Mouse (Mus musculus): ENCODE measurements at regions not wholly inside any gene's neighbourhood (a gene's known extent, or its start where the extent isn't known, plus 50 kb on each side); places are given as distances from the start of the nearest gene placed in this dataset.

DNA sequence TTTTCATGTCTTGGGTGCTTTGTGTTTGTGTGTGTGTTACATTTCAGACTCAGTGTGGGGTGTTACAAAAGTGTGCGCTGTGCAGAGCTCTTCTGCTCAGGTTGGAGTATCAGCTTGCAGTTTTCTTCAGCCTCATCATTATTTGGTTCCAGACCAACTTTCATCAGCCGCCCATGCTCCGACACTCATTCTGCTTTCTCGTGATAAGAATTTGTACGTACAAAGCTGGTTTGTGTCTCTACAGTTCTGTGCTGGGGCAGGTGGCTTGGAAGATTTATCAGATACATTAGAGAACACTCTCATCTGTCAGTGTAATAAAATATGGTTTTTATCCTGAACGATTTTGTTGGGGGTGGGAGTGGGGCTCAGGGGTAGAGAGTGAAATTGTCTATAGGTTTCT is 332.8 kb upstream of the Tnp1 start:
- no peak for DNase-seq (ENCODE audit: low read depth, low spot score)

DNA sequence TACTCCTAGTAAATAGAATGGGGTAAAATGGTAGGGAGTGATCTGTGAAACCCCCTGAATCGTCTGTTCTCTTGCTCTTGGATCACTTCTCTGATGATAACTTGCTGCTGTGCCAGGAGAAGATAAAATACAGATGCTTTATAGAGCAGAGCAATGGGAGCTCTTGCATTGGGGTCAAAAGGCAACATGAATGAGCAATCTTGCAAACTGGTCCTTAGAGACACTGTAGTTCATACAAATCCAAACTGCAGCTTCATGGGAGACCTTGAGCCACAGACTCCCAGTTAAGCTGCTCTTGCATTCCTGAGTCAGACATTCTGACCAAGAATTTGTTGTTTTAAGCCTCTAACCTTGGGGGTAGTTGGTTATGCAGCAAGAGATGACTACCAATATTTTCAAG is 328.9 kb upstream of the Tnp1 start:
- DNase-seq (ENCODE audit: low read depth, low spot score), result no peak

GRCm38 (mm10) chr1:73341911-73342310 is 326.2 kb upstream of the Tnp1 start:
- DNase-seq (ENCODE audit: low read depth, low spot score), result no peak

GRCm38 (mm10) chr1:73337401-73337800 is 321.7 kb upstream of the Tnp1 start:
- no peak for DNase-seq (ENCODE audit: low read depth, low spot score)

DNA sequence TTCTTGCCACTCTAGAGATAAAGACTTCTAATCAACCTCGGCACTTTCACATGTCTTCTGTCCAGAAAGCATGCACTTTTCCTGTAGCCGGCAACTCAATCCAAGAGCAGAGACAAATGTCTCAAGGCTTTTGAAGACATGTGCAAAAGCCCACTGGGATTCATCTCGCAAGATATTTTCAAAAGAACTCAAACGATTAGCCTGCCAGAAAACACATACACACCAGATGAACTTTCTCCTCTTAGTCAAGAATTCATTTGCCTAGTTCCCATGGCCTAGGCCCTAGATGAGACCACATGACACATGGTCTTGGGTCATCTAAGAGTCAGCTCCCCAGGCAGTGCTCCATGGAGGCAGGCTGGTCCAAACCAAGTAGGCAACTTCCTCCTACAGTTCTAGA is 293.8 kb upstream of the Tnp1 start:
- no peak for DNase-seq (ENCODE audit: low read depth, low spot score)

- DNase-seq (ENCODE audit: low read depth, low spot score), result no peak
Measured at GRCm38 (mm10) chr1:73308420-73308819, 292.7 kb upstream of the Tnp1 start.

DNA sequence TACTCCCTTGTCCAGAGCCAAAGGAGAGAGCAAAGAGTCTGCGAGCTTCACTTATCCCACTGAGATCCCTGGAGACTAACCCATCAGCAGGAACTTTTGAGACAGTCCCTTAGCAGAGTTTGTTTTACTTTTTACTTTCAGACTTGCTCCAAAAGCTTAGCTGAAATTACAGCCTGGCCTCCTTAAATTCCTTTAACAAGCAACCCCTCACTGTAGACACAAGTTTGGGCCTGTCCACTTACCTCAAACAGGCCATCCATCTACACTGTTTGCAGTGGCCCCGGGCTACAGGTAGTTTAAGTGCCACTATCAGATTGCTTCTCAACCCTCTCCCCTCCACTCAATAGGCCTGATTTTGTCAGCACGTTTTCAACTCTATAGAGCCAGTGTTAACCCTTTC is 291.5 kb upstream of the Tnp1 start:
- DNase-seq (ENCODE audit: low read depth, low spot score), result no peak

DNA sequence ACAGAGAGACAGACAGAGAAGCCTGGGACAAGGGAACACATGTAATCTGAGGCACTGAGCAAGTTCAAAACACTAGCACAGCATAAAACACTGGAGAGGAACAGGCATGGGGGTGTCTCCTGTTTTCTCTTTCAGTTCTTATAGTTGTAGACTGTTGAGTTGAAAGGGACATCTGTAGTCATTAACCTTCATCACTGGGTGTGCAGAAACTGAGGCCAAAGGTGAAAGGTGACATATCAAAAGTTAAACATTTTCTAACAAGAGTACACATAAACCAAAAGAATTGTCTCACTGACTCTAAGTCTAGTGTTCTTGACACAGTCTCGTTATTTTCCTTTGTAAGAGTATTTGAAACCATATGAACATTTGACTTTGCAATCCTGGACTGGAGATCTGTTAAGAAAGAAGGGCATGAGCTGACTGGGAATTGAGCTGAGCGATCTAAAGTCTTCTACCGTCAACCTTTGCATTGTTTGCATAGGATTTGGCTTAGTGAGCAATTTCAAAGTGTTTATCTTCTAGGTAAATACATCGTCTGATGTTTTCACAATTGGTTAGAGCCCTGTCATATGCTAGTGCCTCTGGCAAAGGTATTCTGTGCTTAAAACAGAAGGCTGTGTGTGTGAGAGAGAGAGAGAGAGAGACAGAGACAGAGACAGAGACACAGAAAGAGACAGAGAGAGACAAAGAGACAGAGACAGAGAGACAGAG is 284.4 kb upstream of the Tnp1 start:
- no peak for DNase-seq (ENCODE audit: low read depth, low spot score)

DNA sequence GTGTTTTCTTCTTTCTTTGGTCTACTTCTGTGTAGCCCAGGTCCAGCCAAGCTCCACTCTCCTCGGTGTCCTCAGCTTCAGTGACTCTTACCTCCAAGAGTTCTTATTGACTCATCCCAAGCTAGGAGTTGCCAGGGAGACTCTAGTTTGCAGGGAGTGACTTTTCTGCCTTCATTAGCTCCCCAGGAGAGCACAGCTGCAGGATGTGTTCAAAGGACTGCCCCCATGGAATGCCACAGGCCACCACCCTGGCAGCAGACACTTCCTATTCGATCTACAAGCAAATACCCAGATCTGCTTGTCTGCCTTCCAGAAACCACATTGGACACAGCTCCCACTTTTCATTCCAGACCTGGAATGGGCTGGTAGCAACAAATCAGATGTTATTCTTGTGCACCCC is 269.6 kb upstream of the Tnp1 start:
- DNase-seq (ENCODE audit: low read depth, low spot score), result no peak

DNA sequence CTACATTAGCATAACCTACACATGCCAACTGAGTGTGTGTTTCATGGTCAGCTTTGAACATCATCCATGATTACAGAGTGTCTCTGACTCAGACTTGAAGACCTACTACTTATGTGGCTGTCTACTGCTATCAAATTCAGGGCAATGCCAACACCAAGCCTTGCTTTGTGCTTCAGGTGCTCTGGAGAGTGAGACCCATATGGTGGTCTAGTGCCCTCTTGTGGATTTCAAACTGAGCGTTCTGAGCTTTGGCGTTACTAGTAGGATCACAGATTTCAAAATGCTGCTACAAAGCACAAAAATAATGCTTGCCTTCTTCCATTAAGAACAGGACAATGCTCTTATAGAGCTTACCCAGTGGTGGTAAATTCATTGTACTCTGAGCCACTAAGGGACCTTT is 258.8 kb upstream of the Tnp1 start:
- peak; percentile 38 for DNase-seq (ENCODE audit: low read depth, low spot score)

GRCm38 (mm10) chr1:73270787-73271391 is 255.2 kb upstream of the Tnp1 start:
- DNase-seq (ENCODE audit: low read depth, low spot score), result no peak

GRCm38 (mm10) chr1:73269051-73269755 is 253.5 kb upstream of the Tnp1 start:
- DNase-seq (ENCODE audit: low read depth, low spot score), result no peak

- DNase-seq (ENCODE audit: low read depth, low spot score), result no peak
Measured at GRCm38 (mm10) chr1:73265009-73265408, 249.3 kb upstream of the Tnp1 start.

- no peak for DNase-seq (ENCODE audit: low read depth, low spot score)
Measured at GRCm38 (mm10) chr1:73264245-73264644, 248.5 kb upstream of the Tnp1 start.

DNA sequence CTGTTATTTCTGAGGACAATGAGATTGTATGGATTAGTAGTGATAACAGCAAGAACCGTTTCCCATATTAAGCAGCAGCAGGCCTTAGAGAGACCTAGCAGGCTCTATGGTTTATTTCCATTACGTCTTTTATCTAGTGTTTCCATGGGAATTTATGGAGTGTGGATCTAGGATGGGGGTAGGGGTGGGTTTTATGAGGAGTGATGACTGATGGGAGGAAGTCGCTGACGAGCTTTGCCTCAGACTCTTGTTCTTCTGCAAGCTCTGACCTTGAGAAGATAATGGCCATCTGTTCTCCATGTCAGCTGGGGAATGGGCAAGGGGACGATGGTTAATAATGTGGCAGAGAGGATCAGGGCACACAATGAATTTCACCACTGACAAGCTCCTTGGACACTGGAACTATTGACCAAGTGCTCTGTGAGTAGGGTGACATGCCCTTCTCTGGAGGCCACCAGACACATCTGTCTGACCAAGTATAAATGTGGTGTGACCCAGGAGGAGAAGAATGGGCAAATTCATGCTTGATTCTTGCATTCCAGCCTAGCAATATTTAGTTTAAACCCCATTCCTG is 243.9 kb upstream of the Tnp1 start:
- DNase-seq (ENCODE audit: low read depth, low spot score), result no peak

DNA sequence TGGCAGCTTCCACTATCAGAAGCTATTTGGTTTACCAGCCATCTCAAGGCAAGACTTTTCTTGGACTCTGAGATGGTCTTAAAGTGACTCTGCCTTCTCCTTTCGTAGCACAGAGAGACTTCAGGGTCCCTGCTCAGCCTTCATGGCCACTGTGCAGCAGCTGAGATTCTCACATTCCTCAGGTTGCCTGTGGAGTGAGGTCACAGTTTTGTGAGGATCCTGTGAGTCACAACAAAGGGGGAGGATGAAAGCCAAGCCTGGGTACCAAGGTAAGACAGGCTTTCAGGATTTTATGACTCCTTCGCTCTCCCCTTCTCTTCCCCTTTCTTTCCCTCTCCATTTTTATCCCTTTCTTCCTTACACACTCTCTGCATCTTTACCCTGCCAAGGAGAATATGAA is 241.6 kb upstream of the Tnp1 start:
- no peak for DNase-seq (ENCODE audit: low read depth, low spot score)

DNA sequence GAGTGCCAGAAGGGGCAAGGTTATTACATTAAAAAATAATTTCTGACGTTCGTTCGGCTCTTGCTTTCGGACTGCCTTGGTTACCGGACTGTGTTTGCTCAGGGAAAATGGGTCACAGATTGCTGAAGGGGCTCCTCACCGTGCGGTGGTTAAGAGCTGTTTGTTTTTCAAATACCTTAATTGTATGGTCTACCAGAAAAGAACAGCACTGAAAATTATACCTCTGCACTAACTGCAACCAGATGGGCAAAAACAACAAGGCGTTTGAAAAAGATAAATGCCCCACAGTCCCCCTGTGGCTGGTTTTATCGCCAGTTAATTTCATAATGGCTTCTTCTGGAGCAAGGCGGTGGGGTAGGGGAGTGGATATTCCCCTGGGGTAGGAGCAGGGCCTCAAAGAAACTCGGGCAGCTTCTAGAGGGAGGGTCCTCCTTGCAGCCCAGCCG is 236.2 kb upstream of the Tnp1 start:
- no peak for DNase-seq (ENCODE audit: low read depth, low spot score)

DNA sequence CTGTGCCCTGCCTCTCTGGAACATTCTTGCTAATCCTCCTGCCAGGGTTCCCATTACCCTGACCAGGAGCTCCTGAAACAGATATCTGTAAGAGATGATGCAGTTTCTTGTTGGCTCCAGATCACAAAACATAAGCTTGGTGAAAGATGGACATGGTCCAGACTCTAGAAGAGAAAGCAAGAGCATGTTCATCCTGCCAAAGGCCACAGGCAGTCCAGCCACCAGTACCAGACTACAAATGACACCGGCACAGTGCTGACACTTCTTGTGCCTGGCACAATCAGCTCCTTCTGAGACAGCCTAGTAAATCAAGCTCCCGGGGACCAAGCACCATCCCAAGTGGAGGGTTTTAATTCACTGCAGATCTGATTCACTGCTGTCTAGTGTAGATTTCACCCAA is 228.3 kb upstream of the Tnp1 start:
- DNase-seq (ENCODE audit: low read depth, low spot score), result no peak

DNA sequence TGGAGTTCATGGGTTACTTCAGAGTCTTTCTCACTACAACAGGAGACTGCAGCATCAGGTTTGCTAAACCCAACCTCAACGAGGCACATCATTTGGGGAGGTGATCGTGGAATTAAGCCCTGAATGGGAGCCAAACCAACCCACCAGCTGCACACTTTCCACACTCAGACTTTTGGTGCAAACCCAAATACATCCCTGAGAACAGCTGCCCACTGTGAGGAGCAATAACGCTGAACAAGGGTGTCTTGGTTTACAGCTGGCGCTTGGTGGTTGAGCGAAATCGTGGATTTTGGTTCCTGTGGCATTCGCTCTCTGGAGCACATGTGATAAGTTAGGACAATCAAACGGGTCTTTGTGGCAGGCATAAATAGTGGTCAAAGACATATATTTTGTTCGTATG is 226.6 kb upstream of the Tnp1 start:
- DNase-seq (ENCODE audit: low read depth, low spot score), result no peak

DNA sequence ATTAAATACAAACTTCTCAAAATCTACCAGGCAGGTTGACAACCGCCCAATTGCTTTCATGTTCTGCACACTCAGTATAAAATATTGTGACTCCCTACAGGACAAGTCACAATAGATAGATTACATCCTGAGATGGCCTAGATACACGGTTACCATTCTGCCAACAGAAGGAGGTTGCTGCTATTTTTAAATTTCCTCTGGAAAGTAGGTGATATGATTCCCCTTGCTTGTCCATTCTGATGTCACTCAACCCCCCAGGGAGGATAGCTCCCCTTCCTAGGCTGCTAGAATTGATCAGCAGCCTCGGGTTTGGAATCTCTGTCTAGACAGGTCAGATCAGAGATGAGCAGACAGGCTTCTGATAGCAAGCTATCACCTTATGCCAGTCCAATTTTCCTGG is 221.2 kb upstream of the Tnp1 start:
- no peak for DNase-seq (ENCODE audit: low read depth, low spot score)

DNA sequence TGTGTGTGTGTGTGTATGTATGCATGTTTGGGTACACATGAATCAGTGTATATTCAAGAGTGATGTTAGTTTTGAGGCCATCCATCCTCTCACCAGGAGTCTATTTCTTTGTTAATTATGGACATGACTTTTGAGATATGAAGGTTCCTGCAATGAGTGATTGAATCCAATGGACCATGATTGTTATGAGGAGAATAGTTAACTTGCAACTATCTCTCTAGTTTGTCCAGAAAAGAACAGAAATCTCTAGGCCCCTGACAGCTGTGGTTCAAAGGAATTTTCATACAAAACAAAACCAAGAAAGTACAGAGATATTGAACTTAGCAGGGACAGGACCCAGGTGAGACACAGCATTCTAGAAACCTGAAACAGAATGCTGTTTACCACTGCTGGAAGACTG is 217.9 kb upstream of the Tnp1 start:
- DNase-seq (ENCODE audit: low read depth, low spot score), result no peak

DNA sequence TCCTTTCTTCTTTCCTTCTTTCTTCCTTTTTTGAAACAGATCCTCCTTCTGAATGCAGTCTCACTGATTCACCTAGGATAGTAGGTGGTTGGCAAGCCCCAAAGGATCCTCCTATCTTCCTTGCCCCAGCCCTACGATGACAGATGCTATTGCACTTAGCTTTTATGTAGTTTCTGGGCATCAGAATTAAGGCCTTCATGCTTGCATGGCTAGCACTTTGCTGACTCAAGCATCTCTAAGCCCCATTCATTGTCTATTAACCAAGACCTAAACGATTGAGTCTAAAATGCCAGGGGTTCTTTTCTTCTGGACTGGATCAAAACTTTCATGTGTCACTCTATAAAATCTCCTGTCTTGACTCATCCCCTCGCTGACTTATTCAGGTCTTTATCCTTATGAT is 217.3 kb upstream of the Tnp1 start:
- no peak for DNase-seq (ENCODE audit: low read depth, low spot score)

- DNase-seq (ENCODE audit: low read depth, low spot score), result no peak
Measured at GRCm38 (mm10) chr1:73230611-73231010, 214.9 kb upstream of the Tnp1 start.
